Mouse (Mus musculus): ENCODE measurements around the gene Pou6f2.

Gene Pou6f2

DNA sequence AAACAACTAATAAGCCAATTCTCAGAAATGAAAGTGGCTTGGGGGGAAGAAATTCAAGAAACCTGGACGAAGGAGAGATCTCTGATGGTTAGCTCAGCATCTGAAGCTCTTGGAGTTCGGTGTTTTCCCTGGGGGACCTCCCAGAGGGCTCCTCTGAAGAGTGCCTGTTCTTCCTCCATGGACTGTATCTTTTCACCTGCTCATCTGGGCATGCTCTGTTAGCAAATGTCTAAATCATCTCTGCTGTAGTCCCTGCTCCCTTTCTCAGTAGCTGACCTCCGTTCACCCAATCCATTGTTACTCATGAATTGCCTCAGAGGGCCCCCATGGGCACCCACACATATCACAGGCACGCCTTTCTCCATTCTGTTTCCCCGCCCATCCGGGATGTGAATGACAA is at the start of gene Pou6f2:
TSS of gene Pou6f2 (minus strand) at position 101 of the 400 bp plus-strand sequence.
- no peak for DNase-seq (ENCODE audit: low spot score in 2 of 2)

DNA sequence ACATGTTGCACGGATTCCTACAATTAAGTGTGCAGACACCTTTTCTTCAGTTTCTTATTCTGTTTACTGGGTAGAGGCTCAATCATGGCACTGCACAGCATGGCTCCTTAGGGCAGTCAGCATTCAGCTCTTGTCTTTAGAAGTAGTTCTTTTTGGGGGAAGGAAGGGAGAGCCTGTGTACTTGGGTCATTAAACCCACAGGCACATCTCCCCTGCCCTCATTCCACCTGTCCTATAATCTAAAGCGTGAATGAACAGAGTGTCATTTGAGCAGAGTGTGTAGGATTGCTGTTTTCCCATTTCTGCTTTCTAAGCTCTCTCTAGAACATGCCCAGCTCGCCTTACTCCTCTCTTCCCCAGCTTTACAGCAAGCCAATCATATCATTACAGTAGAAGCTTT is 42.4 kb upstream of the Pou6f2 start:
- no peak for DNase-seq (ENCODE audit: low spot score in 2 of 2)

DNA sequence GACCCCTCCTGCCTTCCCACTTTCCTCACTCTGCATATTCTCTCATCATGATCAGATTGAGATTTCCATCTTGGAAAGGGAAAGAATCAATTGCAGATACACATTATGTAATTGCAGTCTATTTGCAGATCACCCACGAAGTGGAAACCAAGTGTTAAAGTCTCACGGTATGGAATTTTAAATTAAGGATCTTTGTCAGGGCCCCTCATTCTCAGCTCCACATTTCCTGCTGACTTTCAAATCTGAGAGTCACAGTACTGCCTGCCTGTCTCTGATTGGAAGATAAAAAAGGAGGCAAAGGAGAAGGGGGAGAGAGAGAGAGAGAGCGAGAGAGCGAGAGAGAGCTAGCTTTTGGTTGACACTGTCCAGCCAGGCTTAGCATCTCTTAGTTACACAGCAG is 9.8 kb downstream of the Pou6f2 start:
- no peak for DNase-seq (ENCODE audit: low spot score in 2 of 2)

DNA sequence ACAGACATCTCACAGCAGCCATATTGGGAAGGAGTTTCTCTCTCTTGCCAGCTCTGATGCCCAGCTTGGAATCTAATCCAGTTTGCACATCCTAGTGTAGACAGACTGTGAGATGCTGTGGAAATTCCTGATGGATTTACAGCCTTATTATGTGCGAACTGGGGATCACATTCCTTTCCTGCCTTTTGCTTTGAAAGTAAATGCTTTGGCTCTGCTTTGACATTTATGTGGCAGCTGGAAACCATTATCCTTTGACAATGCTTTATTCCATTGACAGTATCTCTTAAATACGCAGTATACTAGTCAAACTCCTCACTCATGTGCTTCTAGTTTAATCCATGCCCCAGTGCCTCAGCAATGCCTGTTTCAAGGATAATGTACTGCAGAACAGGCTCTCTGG is 34.1 kb downstream of the Pou6f2 start:
- no peak for DNase-seq (ENCODE audit: low spot score in 2 of 2)

DNA sequence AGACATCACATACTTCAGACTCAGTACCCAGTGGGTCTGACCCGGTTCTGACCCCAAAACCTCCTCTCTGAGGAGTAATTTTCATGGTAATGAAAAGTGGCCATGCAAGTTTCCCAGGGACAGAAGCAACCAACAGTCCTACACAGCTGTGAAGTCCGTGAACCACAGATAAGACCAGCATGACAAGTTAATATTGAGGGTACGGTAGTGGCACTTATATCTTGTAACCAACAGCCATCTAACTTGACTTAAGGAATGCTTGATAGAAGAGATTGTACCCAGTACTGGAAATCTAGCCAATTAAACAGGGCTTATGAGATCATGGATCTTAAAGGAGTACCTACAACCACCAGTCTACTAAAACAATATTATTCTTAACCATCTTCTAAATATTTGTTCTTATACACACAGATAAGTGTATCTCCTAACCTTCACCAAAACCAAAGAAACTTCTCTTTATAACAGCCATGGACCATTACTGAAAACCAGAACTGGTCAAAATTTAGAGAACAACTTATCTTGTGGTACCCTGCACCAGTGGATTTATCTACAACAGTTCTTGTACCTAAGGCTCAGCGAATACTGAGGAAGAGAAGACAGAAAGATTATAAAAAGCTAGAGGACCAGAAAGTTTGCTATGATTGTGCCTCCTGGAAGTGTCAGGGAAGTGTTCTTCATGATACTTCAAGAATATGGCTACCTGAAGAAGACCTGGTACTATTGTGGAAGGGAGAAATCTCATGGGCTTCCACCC is 52.7 kb downstream of the Pou6f2 start:
- no peak for DNase-seq (ENCODE audit: low spot score in 2 of 2)

DNA sequence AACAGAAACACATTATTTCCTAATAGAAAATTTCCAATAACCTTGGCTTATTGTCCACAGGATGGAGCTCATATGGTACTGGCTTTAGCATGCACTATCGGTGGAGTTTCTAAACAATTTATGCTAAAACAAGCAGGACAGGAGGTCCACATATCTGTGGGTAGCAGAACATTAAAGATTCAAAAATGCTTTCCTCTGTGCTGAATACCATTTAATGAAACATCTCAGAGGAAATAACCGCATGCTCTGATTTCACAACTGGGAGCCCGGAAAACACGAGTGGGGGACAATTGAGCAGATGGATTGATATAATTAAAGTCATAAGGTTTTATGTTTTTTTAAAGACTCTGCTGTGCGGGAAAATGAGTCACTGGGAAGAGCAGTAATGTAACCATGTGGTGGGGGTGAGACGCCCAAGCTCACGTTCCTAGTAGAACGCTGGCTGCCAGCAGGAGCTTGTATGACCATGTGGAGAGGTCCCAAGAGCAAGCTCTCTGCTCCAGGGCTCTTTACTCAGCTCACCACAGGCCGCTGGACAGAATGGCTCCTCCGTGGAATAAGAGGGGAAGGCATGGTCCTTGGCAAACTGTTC is 58.5 kb downstream of the Pou6f2 start:
- DNase-seq (ENCODE audit: low spot score in 2 of 2): no peak

DNA sequence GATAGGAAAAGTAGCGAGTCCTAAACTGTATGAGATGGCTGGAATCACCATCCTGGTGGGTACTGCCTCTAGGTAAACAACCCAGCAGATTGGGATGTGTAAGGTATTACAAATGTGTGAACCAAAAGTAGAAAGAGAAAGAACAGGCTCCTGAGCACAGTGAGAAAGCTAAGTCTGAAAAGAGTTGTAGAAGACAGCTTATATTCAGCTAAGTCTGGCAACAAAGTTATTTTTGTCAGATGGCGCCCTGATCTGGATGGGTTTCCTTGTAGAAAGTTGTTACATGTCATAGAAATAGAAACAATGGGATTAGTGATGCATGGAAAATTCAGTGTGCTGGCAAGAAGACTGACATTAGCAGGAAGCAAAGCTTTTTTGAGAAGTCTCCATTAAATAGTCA is 59.5 kb downstream of the Pou6f2 start:
- no peak for DNase-seq (ENCODE audit: low spot score in 2 of 2)

DNA sequence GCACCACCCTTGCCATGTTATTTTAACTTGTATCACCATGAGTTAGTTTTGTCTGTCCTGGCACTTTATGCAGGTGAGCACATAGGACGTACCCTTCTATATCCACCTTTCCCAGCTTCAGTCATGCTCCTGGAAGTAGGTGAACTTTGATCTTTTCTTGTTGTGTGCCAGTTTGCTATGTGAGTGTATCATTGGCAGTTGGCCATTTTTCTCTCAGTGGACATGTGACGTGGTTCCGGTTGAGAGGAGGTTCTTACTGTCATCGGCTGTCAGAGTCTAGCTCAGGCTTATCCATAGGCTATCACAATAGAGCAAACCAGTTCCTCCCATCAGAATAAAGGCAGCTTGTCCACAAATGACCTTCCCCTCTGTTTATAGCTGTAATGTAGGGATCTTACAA is 63.5 kb downstream of the Pou6f2 start:
- no peak for DNase-seq (ENCODE audit: low spot score in 2 of 2)

DNA sequence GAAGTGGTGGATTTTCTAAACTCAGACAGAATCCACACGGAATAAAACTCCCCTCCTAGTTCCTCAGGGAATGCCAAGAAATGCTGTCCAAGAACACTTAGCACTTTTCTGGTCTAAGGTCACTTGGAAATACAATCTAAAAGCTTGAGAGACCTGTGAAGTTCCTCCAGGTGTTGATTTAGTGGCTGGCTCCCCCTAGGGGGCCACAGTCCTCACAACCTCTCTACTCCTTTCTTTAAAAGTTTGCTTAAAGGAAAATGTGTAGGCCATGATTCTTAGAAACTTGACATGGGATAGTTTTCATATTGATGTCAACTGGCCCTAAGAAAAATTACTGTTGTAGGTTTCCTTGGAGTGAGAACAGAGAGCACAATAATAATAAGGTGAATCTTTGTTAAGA is 64.9 kb downstream of the Pou6f2 start:
- no peak for DNase-seq (ENCODE audit: low spot score in 2 of 2)

DNA sequence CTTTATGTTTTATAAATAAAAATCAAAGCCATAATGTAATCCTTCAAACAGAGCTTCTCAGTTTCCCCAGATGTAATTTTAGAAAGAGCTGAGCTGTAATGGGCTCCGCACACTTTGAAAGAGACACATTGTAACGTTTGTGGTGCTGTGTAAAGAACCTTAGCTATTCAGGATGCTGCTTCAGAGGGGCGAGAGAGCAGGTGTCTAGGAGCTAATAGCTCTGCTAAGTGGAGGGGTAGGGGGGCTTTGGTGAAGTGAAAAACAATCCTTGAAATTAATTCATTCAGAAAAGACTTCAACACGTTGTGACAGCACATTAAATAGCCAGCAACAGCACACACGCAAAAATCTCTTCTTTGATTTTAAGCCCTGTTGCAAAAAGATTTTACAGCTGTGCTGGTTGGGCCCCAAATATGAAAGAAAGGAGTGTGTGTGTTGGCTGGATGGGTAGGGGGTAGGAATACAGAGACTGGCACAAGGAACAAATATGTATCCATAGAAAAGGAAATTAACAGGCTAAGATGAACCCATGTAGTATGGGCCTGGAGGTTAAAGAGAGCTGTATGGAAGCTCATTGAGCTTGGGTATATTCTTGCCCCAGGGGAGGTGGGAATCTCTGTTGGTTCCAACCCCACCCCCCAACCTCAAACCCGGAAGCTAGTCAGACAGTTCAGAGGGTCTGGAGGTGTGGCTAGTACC is 73.4 kb downstream of the Pou6f2 start:
- DNase-seq (ENCODE audit: low spot score in 2 of 2): no peak

DNA sequence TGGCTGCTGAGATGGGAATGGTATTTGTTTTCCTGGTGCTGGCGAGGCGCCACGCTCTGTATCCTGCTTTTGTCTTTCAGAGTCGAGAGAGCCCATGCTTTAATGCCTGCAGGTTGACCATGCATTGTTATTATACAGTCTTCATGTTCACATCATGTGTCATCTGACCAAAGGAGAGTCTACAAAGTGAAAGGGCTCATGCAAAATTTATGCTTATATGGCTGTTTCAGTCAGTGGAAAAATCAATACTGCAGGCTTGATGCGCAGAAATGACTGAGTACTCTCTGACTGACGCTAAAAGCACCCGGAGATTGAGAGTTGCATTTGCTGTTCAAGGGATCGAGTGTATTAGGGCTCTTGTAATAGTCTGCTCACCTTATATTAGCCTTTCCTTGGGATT is 74.1 kb downstream of the Pou6f2 start:
- no peak for DNase-seq (ENCODE audit: low spot score in 2 of 2)

DNA sequence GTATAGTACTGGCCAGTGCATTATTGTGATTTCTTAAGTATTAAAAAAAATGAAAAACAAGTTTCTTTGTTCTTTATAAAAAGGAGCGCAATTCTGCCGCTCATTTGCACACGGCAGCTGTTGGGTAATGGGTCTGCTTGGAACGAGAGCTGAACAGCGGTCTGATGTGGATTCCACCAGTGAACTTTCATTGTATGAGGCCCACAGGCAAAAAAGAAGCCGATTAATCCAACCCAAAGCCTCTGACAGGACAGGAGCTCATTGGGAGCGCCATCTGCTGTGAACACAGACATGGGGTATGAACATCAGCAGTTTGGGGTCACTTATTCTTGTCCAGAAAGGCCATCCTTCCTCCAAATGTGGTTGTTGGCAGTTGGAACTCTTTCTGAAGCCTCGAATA is 84.9 kb downstream of the Pou6f2 start:
- DNase-seq (ENCODE audit: low spot score in 2 of 2): no peak

DNA sequence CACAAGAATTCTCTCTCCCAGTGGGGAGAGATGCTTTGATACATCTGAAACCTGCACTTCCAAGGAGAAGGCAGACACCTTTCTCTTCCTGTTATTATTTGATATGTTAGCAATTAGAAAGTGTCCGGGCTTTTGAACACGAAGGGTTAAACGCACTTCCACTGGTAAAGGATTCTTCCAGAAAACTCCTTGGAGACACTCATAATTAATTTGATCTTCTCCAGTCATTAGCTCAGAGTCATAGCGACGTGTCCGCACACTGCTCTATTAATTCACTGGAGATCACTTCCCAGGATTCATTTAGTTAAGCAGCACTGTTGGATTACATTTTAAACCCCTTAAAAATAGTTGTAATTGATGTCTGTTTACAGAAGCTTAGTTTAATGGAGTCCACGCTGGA is 88.5 kb downstream of the Pou6f2 start:
- DNase-seq (ENCODE audit: low spot score in 2 of 2): no peak

DNA sequence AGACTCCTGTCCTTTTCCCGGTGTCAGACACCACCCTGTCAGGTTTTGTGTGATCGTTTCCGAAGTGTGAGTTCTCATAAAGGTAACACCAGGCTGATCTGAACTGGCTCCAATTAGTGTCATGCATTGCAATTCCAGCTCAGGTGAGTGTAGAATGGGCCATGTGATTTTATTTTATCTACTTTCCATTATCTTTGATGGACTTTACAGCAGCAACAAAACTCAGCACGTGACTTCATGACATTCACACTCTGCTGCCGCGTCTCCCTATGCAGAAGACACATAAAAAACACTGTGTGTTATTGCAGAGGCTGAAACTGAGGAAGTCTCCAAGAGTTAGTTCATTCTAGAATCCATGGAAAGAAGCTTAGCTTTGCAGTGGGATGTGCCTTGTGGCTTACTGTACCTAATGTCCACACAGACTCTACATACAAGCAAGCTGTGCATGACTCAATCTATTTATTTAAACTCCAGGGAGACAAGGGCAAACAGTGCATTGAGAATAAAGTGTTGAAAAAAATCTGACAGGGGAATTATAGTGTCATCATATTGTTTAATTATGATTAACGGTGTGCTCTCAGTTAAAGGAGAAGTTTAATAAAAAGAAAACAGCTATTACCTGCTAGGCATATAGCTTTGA is 90.9 kb downstream of the Pou6f2 start:
- no peak for DNase-seq (ENCODE audit: low spot score in 2 of 2)

DNA sequence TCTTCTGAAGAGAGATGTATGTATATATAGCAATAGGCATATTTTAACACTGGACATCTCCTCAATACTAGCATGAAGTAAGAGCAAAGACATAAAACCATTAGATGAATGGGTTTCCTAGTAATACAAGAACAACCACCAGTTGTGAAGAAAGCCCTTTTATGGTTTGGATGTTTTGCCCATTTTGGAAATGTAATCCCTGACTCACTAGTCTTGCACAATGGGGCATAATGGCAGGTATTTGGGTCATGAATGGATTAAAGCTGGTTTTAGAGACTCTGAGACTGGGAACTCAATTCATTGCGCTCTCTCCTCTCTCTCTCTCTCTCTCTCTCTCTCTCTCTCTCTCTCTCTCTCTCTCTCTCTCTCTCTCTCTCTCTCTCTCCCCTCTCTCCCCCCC is 97.5 kb downstream of the Pou6f2 start:
- no peak for DNase-seq (ENCODE audit: low spot score in 2 of 2)

DNA sequence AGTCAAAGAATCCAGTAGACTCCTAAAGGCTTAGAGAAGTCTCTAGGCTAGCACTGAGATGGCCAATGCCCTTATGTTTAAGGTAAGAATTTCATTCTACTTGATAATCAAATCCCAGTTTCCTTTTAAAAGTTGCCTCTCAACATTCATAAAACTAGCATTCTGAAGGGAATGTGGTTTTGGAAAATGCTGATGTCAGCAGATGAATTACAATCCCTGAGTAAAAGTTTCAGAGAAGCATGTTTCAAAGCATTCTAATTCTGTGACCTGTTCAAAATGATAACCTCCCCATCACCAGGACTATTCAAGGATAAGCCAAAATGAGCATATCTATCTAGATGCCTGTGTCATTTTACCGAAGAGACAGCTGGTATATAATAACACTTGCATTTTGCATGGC is 104.0 kb downstream of the Pou6f2 start:
- no peak for DNase-seq (ENCODE audit: low spot score in 2 of 2)

DNA sequence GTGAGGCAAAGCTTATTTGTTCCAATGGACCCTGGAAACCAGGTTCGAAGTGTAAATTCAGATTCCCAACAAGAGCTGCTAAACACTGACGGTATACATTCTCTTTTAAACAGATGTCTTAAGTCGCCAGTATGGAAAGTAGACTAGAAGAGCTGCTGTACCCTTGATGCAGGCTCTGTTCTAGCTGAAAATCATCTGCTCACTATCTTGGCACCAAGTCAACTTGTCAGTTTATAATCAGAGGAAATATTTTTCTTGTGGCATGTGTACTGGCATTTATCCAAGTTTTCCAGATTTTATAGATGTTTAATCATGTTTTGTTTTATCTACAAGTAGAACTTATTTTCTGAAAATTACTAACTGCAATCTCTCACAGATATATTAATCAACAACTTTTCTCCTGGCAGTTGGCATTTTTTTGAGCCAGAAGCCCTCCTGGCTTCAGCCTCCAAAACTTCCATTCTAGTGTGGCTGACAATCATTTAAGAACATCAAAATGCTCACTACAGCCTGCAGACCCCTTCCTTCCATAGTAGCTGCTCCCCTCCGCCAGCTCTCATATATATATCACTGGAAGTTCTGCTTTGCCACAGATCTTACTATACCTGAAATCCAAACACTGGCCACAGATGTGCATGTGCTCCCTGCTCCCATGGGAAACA is 107.1 kb downstream of the Pou6f2 start:
- DNase-seq (ENCODE audit: low spot score in 2 of 2): no peak

DNA sequence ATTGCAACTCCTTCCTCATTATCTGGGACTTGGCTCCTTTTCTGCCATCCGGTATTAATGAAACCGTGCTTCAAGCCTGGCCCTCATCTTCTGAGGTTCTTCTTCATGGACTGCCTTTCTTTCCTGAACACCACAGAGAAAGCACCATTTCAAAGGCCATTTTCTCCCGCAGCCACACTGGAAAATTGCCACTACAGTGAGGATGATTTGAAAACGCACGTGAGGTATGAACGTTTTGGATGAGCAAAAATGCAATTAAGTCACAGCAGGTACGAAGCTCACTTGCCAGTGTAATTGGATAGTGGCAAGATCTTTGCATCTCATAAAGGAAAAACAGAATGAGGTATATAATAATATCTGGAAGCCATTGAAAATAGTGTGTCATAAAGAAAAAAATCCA is 110.0 kb downstream of the Pou6f2 start:
- no peak for DNase-seq (ENCODE audit: low spot score in 2 of 2)

DNA sequence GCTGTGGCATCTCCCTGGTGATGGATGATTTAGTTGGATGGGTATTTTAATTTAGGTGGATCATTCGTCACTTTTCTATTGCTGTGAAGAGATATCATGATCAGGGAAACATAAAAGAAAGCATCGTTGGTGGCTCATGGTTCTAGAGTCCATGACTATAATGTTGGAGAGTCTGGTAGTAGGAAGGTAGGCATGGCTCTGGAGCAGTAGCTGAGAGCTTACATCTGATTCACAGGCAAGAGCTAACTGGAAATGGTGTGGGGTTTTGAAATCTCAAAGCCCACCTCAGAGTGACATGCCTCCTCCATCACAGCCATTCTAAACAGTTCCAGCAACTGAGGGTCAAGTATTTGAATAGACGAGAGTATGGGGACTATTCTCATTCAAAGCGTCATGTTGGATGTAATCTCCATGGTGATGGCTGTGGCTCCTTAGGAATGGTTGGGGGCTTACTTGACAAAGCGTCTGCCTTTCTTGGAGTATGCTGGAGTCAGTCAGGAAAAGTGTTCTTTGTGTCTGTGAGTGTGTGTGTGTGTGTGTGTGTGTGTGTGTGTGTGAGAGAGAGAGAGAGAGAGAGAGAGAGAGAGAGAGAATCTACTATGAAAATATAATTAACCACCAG is 115.0 kb downstream of the Pou6f2 start:
- no peak for DNase-seq (ENCODE audit: low spot score in 2 of 2)

DNA sequence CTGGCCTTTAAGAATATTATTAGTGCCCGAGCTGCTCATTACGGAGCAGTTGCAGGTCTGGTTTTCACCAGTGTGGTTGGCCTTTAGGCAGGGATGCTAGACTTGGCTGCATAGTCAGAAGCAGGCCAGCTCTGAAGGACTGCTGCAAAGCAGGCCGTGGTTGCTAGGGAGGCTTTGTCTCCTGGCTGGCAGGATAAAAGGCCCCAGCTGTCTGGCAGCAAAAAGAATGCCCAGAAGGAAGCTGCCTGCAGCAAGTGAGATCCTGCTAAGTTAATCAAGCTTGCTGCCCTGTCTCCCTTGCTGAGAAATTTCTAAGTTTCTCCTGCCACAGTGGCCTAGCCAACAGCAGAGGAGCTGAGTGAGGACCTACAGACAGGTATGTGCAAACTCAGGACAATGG is 116.4 kb downstream of the Pou6f2 start:
- no peak for DNase-seq (ENCODE audit: low spot score in 2 of 2)

DNA sequence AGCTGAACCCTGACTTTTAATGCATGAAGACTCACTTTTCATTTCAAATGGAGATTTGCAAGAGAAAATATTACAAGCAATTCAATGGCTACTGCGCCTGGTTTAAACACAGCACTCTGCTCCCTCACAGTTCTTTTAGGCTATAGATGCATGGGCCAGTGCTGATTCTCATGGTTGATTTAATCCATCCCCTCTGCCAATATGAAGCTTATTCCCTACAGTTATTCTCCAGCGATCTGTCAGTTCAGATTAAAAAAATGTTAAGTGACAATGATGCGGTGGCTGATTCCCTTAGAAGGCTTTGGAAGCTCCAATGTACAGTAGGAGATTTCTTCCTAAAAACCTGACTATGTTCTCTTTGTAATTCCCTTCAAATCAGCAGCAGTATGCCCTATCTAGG is 144.4 kb downstream of the Pou6f2 start:
- no peak for DNase-seq (ENCODE audit: low spot score in 2 of 2)

Measured in urinary bladder, adult 18-20 months (tissue).